Mouse (Mus musculus): ENCODE results near the gene Mapk12. TPM values are rescaled to one million over a fixed set of nuclear protein-coding genes. Genes with fewer than 3 reads are reported as not detected.

Mapk12 gene
- polyA plus RNA-seq, 1 experiment from 2014 or later = 2.3 TPM

GRCm38 (mm10) chr15:89110147-89110546 is 30.4 kb downstream of the Mapk12 start:
- H3K4me1 ChIP-seq = no peaks in the 10 kb centered on the region
- H3K4me2 ChIP-seq = no peak overlapping the region
- H3K36me3 ChIP-seq = peaks cover 95% of the 10 kb centered on the region
- 78% methylated on average over 9 of the region's 9 CpGs for WGBS (ENCODE audit: insufficient replicate concordance)
- H3K27me3 ChIP-seq (replicated peaks) = no peaks in the 10 kb centered on the region
- H3K9ac ChIP-seq = no peak overlapping the region
- H3K9me3 ChIP-seq (replicated peaks) = no peaks in the 10 kb centered on the region
- H3K4me3 ChIP-seq = no peak overlapping the region
- H3K27ac ChIP-seq = no peak overlapping the region
- ATAC-seq = no peak

GRCm38 (mm10) chr15:89106976-89107375 is 33.5 kb downstream of the Mapk12 start:
- Histone ChIP-seq H3K9me3 (replicated peaks) (no peaks in the 10 kb centered on the region), H3K4me2 (no peak overlapping the region), H3K36me3 (peaks cover 100% of the 10 kb centered on the region), H3K9ac (no peak overlapping the region), H3K4me3 (no peak overlapping the region), H3K4me1 (no peaks in the 10 kb centered on the region), H3K27ac (no peak overlapping the region), H3K27me3 (replicated peaks) (no peaks in the 10 kb centered on the region)
- no peak for ATAC-seq
- 79% methylated on average over 1 of the region's 1 CpGs for WGBS (ENCODE audit: insufficient replicate concordance)

GRCm38 (mm10) chr15:89106073-89106472 is 34.4 kb downstream of the Mapk12 start:
- H3K4me1 ChIP-seq = no peaks in the 10 kb centered on the region
- no peaks in the 10 kb centered on the region for H3K27me3 ChIP-seq (replicated peaks)
- no peak overlapping the region for H3K27ac ChIP-seq
- no peak overlapping the region for H3K9ac ChIP-seq
- H3K4me3 ChIP-seq = no peak overlapping the region
- H3K4me2 ChIP-seq = no peak overlapping the region
- peaks cover 100% of the 10 kb centered on the region for H3K36me3 ChIP-seq
- no peaks in the 10 kb centered on the region for H3K9me3 ChIP-seq (replicated peaks)
- 88% methylated on average over 13 of the region's 13 CpGs for WGBS (ENCODE audit: insufficient replicate concordance)
- no peak for ATAC-seq

DNA sequence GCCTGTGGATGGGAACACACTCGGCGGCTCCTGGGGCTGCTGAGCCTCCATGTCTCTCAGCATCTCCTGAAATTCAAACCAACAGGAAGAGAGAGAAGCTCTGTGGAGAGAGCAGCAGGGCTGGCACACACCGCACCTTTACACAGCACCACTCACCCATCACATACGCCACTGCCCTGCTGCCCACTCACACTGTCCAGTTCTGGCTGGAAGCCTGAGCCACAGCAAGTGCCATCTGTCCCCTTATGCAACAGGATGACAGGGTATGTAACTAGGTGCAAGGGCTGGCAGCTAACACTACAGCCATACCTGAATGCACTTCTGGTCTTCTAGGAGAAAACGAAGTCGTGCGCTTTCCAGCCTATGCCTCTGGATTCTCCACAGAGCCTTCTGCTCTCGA is 36.1 kb downstream of the Mapk12 start:
- WGBS (ENCODE audit: insufficient replicate concordance) = 92% methylated on average over 8 of the region's 8 CpGs
- no peak for ATAC-seq
- no peak overlapping the region for H3K4me2 ChIP-seq
- no peaks in the 10 kb centered on the region for H3K4me1 ChIP-seq
- no peaks in the 10 kb centered on the region for H3K9me3 ChIP-seq (replicated peaks)
- no peaks in the 10 kb centered on the region for H3K27me3 ChIP-seq (replicated peaks)
- peaks cover 100% of the 10 kb centered on the region for H3K36me3 ChIP-seq
- no peak overlapping the region for H3K27ac ChIP-seq
- no peak overlapping the region for H3K4me3 ChIP-seq
- H3K9ac ChIP-seq = no peak overlapping the region

DNA sequence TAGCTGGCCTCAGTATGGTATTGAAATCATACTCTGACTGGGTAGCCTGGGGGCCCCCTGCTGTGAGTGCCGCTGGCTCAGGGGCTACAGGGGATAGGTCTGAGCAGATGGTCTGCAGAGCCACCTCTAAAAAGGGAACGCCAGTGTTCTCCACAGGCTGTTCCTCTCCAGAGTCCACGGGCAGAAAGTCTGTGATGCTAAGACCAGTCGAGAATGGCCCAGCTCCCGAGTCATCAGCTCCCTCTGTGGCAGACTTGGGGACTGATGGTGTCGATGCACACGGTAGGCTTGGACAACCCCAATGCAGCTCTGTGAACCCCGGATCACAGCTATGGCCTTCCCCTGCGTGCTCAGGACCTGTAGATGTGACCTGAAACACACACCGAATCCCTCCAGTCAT is 36.6 kb downstream of the Mapk12 start:
- Histone ChIP-seq H3K27ac (no peak overlapping the region), H3K4me3 (no peak overlapping the region), H3K36me3 (peaks cover 100% of the 10 kb centered on the region), H3K9ac (no peak overlapping the region), H3K4me1 (no peaks in the 10 kb centered on the region), H3K27me3 (replicated peaks) (no peaks in the 10 kb centered on the region), H3K9me3 (replicated peaks) (no peaks in the 10 kb centered on the region), H3K4me2 (no peak overlapping the region)
- no peak for ATAC-seq
- WGBS (ENCODE audit: insufficient replicate concordance) = 84% methylated on average over 10 of the region's 10 CpGs

GRCm38 (mm10) chr15:89102646-89103045 is 37.9 kb downstream of the Mapk12 start:
- no peak overlapping the region for H3K27ac ChIP-seq
- no peak for ATAC-seq
- no peak overlapping the region for H3K4me2 ChIP-seq
- 72% methylated on average over 5 of the region's 5 CpGs for WGBS (ENCODE audit: insufficient replicate concordance)
- H3K4me3 ChIP-seq = no peak overlapping the region
- H3K36me3 ChIP-seq = peaks cover 100% of the 10 kb centered on the region
- H3K9me3 ChIP-seq (replicated peaks) = no peaks in the 10 kb centered on the region
- no peak overlapping the region for H3K9ac ChIP-seq
- H3K4me1 ChIP-seq = no peaks in the 10 kb centered on the region
- H3K27me3 ChIP-seq (replicated peaks) = no peaks in the 10 kb centered on the region

- WGBS (ENCODE audit: insufficient replicate concordance) = 90% methylated on average over 12 of the region's 12 CpGs
- Histone ChIP-seq H3K36me3 (peaks cover 100% of the 10 kb centered on the region), H3K4me3 (no peak overlapping the region), H3K27ac (no peak overlapping the region), H3K9me3 (replicated peaks) (no peaks in the 10 kb centered on the region), H3K4me1 (no peaks in the 10 kb centered on the region), H3K9ac (no peak overlapping the region), H3K4me2 (no peak overlapping the region), H3K27me3 (replicated peaks) (no peaks in the 10 kb centered on the region)
- ATAC-seq = no peak
Measured at GRCm38 (mm10) chr15:89100823-89101222, 39.7 kb downstream of the Mapk12 start.

- H3K9me3 ChIP-seq (replicated peaks) = no peaks in the 10 kb centered on the region
- no peak overlapping the region for H3K4me3 ChIP-seq
- no peak overlapping the region for H3K9ac ChIP-seq
- ATAC-seq = no peak
- no peak overlapping the region for H3K27ac ChIP-seq
- H3K4me2 ChIP-seq = no peak overlapping the region
- H3K4me1 ChIP-seq = no peaks in the 10 kb centered on the region
- 86% methylated on average over 7 of the region's 7 CpGs for WGBS (ENCODE audit: insufficient replicate concordance)
- peaks cover 100% of the 10 kb centered on the region for H3K36me3 ChIP-seq
- no peaks in the 10 kb centered on the region for H3K27me3 ChIP-seq (replicated peaks)
Measured at GRCm38 (mm10) chr15:89098616-89099015, 41.9 kb downstream of the Mapk12 start.

- H3K36me3 ChIP-seq = peaks cover 100% of the 10 kb centered on the region
- no peaks in the 10 kb centered on the region for H3K4me1 ChIP-seq
- H3K4me3 ChIP-seq = no peak overlapping the region
- 80% methylated on average over 5 of the region's 5 CpGs for WGBS (ENCODE audit: insufficient replicate concordance)
- ATAC-seq = no peak
- H3K9me3 ChIP-seq (replicated peaks) = no peaks in the 10 kb centered on the region
- no peak overlapping the region for H3K4me2 ChIP-seq
- no peak overlapping the region for H3K9ac ChIP-seq
- no peaks in the 10 kb centered on the region for H3K27me3 ChIP-seq (replicated peaks)
- H3K27ac ChIP-seq = no peak overlapping the region
Measured at GRCm38 (mm10) chr15:89097450-89097849, 43.1 kb downstream of the Mapk12 start.

GRCm38 (mm10) chr15:89092181-89092580 is 48.3 kb downstream of the Mapk12 start:
- peaks cover 25% of the 10 kb centered on the region for H3K4me1 ChIP-seq
- no peak overlapping the region for H3K27ac ChIP-seq
- H3K27me3 ChIP-seq (replicated peaks) = no peaks in the 10 kb centered on the region
- no peak overlapping the region for H3K4me2 ChIP-seq
- peaks cover 53% of the 10 kb centered on the region for H3K36me3 ChIP-seq
- no peak overlapping the region for H3K4me3 ChIP-seq
- H3K9me3 ChIP-seq (replicated peaks) = no peaks in the 10 kb centered on the region
- no peak overlapping the region for H3K9ac ChIP-seq
- 78% methylated on average over 5 of the region's 5 CpGs for WGBS (ENCODE audit: insufficient replicate concordance)
- ATAC-seq = no peak

- no peaks in the 10 kb centered on the region for H3K9me3 ChIP-seq (replicated peaks)
- peaks cover 53% of the 10 kb centered on the region for H3K36me3 ChIP-seq
- no peak for ATAC-seq
- H3K4me1 ChIP-seq = peaks cover 25% of the 10 kb centered on the region
- H3K4me2 ChIP-seq = peak overlapping the region; percentile 99; the same call in 1 of the 2 replicates
- peak overlapping the region; percentile 99; the same call in 1 of the 2 replicates for H3K4me3 ChIP-seq
- 83% methylated on average over 4 of the region's 4 CpGs for WGBS (ENCODE audit: insufficient replicate concordance)
- H3K27ac ChIP-seq = no peak overlapping the region
- no peaks in the 10 kb centered on the region for H3K27me3 ChIP-seq (replicated peaks)
- H3K9ac ChIP-seq = no peak overlapping the region
Measured at GRCm38 (mm10) chr15:89090662-89091061, 49.8 kb downstream of the Mapk12 start.

GRCm38 (mm10) chr15:89089248-89090051 is 51.1 kb downstream of the Mapk12 start:
- Histone ChIP-seq H3K9ac (peak overlapping the region; percentile 98), H3K4me2 (peak overlapping the region; percentile 99), H3K27ac (peak overlapping the region; percentile 83), H3K9me3 (replicated peaks) (no peaks in the 10 kb centered on the region), H3K36me3 (peaks cover 53% of the 10 kb centered on the region), H3K4me3 (peak overlapping the region; percentile 99), H3K4me1 (peaks cover 25% of the 10 kb centered on the region), H3K27me3 (replicated peaks) (no peaks in the 10 kb centered on the region)
- 2% methylated on average over 67 of the region's 68 CpGs for WGBS (ENCODE audit: insufficient replicate concordance)
- ATAC-seq = peak; percentile 71
